Mouse (Mus musculus): ENCODE measurements around the gene Arhgap32. TPM values are rescaled to one million over a fixed set of nuclear protein-coding genes. Genes with fewer than 3 reads are reported as not detected.
A peak's percentile ranks its signal among the peaks of the same experiment; 100 is the strongest.

Gene Arhgap32
- polyA plus RNA-seq, 1 experiment from 2014 or later: 0.25 TPM

DNA sequence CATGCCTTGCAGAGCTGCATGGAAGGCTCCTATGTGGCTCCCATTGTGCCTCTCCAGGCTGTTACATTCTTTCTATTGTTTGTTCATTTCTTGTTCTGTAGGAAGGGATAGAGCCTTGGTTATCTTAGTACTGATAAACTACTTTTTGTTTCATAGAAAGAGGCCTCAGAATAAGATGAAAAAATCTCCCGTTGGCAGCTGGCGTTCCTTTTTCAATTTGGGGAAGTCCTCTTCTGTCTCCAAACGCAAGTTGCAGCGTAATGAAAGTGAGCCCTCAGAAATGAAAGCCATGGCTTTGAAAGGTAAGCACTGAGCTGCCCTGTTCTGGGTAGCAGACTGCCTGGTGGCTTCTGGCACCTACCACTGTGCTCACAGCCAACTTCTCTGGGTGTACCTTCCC is 134.6 kb downstream of the Arhgap32 start:
- Histone ChIP-seq H3K27ac (ENCODE audit: low read depth) (no peak overlapping the region), H3K4me3 (ENCODE audit: low read depth, low read length) (no peak overlapping the region), H3K9ac (replicated peaks) (no peak overlapping the region), H3K9me3 (ENCODE audit: low read length) (no peaks in the 10 kb centered on the region), H3K4me2 (ENCODE audit: low read depth, low read length) (no peak overlapping the region), H3K36me3 (replicated peaks; ENCODE audit: insufficient read depth, low read length) (peaks cover 12% of the 10 kb centered on the region), H3K4me1 (ENCODE audit: insufficient read depth) (no peaks in the 10 kb centered on the region), H3K27me3 (ENCODE audit: insufficient read depth, low read length) (no peaks in the 10 kb centered on the region)
- TF ChIP-seq EP300 (IDR thresholded peaks at IDR 0.05; ENCODE audit: low read depth) (no peak), CTCF (IDR thresholded peaks at IDR 0.05; ENCODE audit: low read depth) (no peak)
- WGBS (ENCODE audit: insufficient replicate concordance): 43% methylated on average over 4 of the region's 4 CpGs
- no peak for ATAC-seq
- no peak for DNase-seq

DNA sequence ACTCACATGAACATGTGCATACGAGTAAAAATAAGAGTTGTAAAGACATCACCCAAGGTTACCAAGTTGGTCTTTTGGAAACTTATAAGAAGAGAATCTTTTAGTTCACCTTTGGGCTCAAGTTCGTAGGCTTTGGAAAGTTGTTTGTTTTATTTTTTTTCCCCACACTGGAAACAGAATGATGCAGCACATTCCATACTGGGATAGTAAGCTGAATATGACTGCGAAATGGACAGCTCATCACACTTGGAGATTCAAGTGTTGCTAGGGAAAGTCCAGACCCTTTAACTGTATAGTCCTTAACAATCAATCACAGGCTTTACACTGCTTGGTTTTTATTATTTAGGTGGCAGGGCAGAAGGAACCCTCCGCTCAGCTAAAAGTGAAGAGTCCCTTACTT is 137.8 kb downstream of the Arhgap32 start:
- H3K27me3 ChIP-seq (ENCODE audit: insufficient read depth, low read length): no peaks in the 10 kb centered on the region
- no peak overlapping the region for H3K9ac ChIP-seq (replicated peaks)
- no peak overlapping the region for H3K4me2 ChIP-seq (ENCODE audit: low read depth, low read length)
- H3K4me3 ChIP-seq (ENCODE audit: low read depth, low read length): no peak overlapping the region
- no peak for ATAC-seq
- H3K27ac ChIP-seq (ENCODE audit: low read depth): no peak overlapping the region
- TF ChIP-seq CTCF (IDR thresholded peaks at IDR 0.05; ENCODE audit: low read depth) (no peak), EP300 (IDR thresholded peaks at IDR 0.05; ENCODE audit: low read depth) (no peak)
- DNase-seq: no peak
- peaks cover 14% of the 10 kb centered on the region; the same call in 1 of the 2 replicates for H3K36me3 ChIP-seq (replicated peaks; ENCODE audit: insufficient read depth, low read length)
- no peaks in the 10 kb centered on the region for H3K9me3 ChIP-seq (ENCODE audit: low read length)
- H3K4me1 ChIP-seq (ENCODE audit: insufficient read depth): no peaks in the 10 kb centered on the region
- 83% methylated on average over 4 of the region's 4 CpGs for WGBS (ENCODE audit: insufficient replicate concordance)

DNA sequence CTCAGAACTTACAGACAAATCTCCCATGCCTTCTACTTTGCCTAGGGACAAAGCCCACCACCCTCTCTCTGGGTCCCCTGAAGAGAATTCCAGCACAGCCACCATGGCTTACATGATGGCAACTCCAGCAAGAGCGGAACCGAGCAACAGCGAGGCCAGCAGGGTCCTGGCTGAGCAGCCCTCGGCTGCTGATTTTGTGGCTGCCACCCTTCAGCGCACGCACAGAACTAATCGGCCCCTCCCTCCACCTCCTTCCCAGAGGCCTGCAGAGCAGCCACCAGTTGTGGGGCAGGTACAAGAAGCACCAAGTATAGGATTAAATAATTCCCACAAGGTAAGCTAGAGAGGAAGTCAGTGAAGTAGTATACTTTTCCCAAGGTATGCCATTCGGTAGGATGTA is 141.4 kb downstream of the Arhgap32 start:
- no peaks in the 10 kb centered on the region for H3K27me3 ChIP-seq (ENCODE audit: insufficient read depth, low read length)
- H3K27ac ChIP-seq (ENCODE audit: low read depth): no peak overlapping the region
- peaks cover 13% of the 10 kb centered on the region for H3K36me3 ChIP-seq (replicated peaks; ENCODE audit: insufficient read depth, low read length)
- no peaks in the 10 kb centered on the region for H3K4me1 ChIP-seq (ENCODE audit: insufficient read depth)
- ATAC-seq (no peak), DNase-seq (no peak)
- H3K9ac ChIP-seq (replicated peaks): no peak overlapping the region
- 89% methylated on average over 8 of the region's 8 CpGs for WGBS (ENCODE audit: insufficient replicate concordance)
- H3K4me2 ChIP-seq (ENCODE audit: low read depth, low read length): no peak overlapping the region
- no peaks in the 10 kb centered on the region for H3K9me3 ChIP-seq (ENCODE audit: low read length)
- TF ChIP-seq EP300 (IDR thresholded peaks at IDR 0.05; ENCODE audit: low read depth) (no peak), CTCF (IDR thresholded peaks at IDR 0.05; ENCODE audit: low read depth) (no peak)
- no peak overlapping the region for H3K4me3 ChIP-seq (ENCODE audit: low read depth, low read length)

DNA sequence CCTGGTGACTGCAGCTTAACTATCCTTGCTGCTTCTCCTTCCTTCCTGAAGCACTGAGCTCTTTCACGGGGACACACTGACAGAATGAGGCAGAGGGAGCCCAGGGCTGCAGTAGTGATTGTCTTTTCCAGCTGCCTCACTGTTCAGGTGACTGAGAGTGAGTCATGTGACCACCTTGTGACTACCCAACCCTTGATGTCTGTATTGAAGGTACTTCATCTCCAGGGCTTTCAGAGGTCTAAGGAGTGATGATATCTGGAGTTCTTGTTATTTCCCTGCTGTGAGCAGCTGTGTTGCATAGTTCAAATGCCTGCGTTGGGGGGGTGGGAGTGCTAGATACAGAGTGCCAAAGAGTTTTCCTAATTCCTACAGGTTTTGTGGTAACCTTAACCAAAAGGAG is 141.9 kb downstream of the Arhgap32 start:
- 72% methylated on average over 2 of the region's 2 CpGs for WGBS (ENCODE audit: insufficient replicate concordance)

DNA sequence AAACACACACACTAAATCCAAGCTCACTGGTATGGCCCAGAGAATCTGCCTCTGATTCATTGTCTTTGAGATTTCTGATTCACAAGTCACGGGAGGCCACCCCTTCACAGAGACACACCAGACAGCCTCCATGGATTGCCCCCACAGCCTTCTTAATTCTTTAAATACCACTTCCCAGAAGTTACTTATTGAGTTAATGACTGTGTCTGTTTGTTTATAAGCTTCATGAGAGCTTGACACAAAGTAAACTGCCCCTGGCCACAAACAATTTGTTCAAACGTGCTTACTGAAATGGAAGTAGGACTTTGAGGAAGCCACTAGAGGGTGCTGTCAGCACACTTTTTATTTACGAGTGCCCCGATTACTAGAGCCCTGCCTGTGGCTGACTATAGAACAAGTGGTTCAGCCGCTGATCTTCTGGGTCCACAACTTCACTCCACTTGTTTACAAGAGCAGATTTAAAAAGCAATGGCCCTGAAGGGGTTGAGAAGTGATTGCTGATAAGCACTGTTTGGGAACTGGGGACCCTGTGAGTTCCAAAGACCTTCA is 156.0 kb downstream of the Arhgap32 start:
- Histone ChIP-seq H3K4me2 (ENCODE audit: low read depth, low read length) (no peak overlapping the region), H3K27me3 (ENCODE audit: insufficient read depth, low read length) (no peaks in the 10 kb centered on the region), H3K9me3 (ENCODE audit: low read length) (no peaks in the 10 kb centered on the region), H3K36me3 (replicated peaks; ENCODE audit: insufficient read depth, low read length) (no peaks in the 10 kb centered on the region), H3K4me3 (ENCODE audit: low read depth, low read length) (no peak overlapping the region), H3K4me1 (ENCODE audit: insufficient read depth) (no peaks in the 10 kb centered on the region), H3K27ac (ENCODE audit: low read depth) (no peak overlapping the region), H3K9ac (replicated peaks) (no peak overlapping the region)
- TF ChIP-seq CTCF (IDR thresholded peaks at IDR 0.05; ENCODE audit: low read depth) (peak; percentile 79), EP300 (IDR thresholded peaks at IDR 0.05; ENCODE audit: low read depth) (no peak)
- WGBS (ENCODE audit: insufficient replicate concordance): 18% methylated on average over 5 of the region's 5 CpGs
- DNase-seq (peak; percentile 66), ATAC-seq (no peak)

More for the DNA sequence above, 141.9 kb downstream of the Arhgap32 start:
- TF ChIP-seq EP300 (IDR thresholded peaks at IDR 0.05; ENCODE audit: low read depth): no peak
- Histone ChIP-seq H3K4me1 (ENCODE audit: insufficient read depth) (no peaks in the 10 kb centered on the region), H3K36me3 (replicated peaks; ENCODE audit: insufficient read depth, low read length) (peaks cover 13% of the 10 kb centered on the region), H3K27me3 (ENCODE audit: insufficient read depth, low read length) (no peaks in the 10 kb centered on the region), H3K4me3 (ENCODE audit: low read depth, low read length) (no peak overlapping the region), H3K9ac (replicated peaks) (no peak overlapping the region), H3K4me2 (ENCODE audit: low read depth, low read length) (no peak overlapping the region), H3K27ac (ENCODE audit: low read depth) (no peak overlapping the region), H3K9me3 (ENCODE audit: low read length) (no peaks in the 10 kb centered on the region)
- DNase-seq (no peak), ATAC-seq (no peak)

DNA sequence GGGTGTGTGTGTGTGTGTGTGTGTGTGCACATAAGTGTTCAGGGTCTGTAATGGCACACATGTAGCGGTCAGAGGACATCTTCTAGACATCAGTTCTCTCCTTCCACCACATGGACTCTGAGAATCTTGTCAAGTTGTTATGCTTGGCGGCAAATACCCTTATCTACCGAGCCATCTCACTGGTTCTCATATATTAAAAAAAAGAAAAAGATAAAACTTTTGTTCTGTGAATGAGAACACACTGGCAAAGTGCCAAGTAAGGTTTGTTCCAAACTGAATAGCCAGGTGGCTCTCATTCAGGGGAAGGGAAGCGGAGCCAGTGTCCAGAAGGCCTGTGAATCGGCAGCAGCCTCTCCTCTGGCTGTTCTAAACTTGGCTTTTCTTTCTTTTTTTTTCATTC is 162.1 kb downstream of the Arhgap32 start:
- Histone ChIP-seq H3K27me3 (ENCODE audit: insufficient read depth, low read length) (no peaks in the 10 kb centered on the region), H3K4me3 (ENCODE audit: low read depth, low read length) (no peak overlapping the region), H3K4me2 (ENCODE audit: low read depth, low read length) (no peak overlapping the region), H3K27ac (ENCODE audit: low read depth) (no peak overlapping the region), H3K36me3 (replicated peaks; ENCODE audit: insufficient read depth, low read length) (no peaks in the 10 kb centered on the region), H3K9ac (replicated peaks) (no peak overlapping the region), H3K9me3 (ENCODE audit: low read length) (no peaks in the 10 kb centered on the region), H3K4me1 (ENCODE audit: insufficient read depth) (no peaks in the 10 kb centered on the region)
- TF ChIP-seq CTCF (IDR thresholded peaks at IDR 0.05; ENCODE audit: low read depth): no peak
- no peak for TF ChIP-seq EP300 (IDR thresholded peaks at IDR 0.05; ENCODE audit: low read depth)
- DNase-seq (no peak), ATAC-seq (no peak)
- 73% methylated on average over 5 of the region's 5 CpGs for WGBS (ENCODE audit: insufficient replicate concordance)

DNA sequence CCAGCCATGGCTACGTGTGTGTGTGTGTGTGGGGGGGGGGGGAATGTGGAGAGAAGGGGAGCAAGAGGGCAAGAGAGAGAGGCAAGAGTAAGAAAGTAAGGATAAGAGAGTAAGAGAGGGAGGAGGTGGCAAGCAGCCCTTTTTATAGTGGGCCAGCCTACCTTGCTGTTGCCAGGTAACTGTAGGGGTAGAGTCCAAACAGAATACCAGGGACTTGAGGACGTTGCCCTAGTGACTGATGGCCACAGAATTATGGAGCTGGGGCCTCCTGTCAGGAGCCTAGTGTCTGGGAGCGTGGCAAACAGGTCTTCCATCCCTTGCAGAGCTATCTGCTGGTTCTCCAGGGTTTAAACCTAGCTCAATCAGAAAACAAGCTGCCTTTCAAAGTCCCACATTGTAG is 163.9 kb downstream of the Arhgap32 start:
- H3K4me2 ChIP-seq (ENCODE audit: low read depth, low read length): no peak overlapping the region
- 49% methylated on average over 3 of the region's 3 CpGs for WGBS (ENCODE audit: insufficient replicate concordance)
- no peaks in the 10 kb centered on the region for H3K9me3 ChIP-seq (ENCODE audit: low read length)
- no peaks in the 10 kb centered on the region for H3K27me3 ChIP-seq (ENCODE audit: insufficient read depth, low read length)
- H3K27ac ChIP-seq (ENCODE audit: low read depth): no peak overlapping the region
- no peak for DNase-seq
- no peaks in the 10 kb centered on the region for H3K36me3 ChIP-seq (replicated peaks; ENCODE audit: insufficient read depth, low read length)
- H3K4me3 ChIP-seq (ENCODE audit: low read depth, low read length): no peak overlapping the region
- no peaks in the 10 kb centered on the region for H3K4me1 ChIP-seq (ENCODE audit: insufficient read depth)
- H3K9ac ChIP-seq (replicated peaks): no peak overlapping the region
- ATAC-seq: no peak
- no peak for TF ChIP-seq EP300 (IDR thresholded peaks at IDR 0.05; ENCODE audit: low read depth)
- TF ChIP-seq CTCF (IDR thresholded peaks at IDR 0.05; ENCODE audit: low read depth): no peak
